Comparison of ENCODE assay signal across 16 mouse cellular contexts in the genomic region with DNA sequence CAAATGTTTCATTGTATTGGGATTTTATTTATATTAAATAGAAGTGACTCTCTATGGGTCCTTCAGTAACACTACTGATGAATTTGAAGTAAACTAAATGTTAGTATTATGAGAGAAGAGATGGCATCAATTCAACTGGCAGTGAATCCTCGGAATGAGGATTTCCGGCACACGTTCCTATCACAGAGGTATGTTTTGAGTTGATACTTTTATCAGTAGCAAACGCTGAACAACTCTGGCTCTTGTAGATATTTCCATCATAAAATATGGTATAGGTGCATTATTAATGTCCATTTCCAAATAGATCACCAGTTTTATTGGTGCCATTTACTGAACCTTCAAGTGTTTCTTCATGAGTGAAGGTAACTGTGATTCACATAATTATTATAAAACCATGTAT.
"Had no signal": no experiment of that assay in that cellular context is flagged by ENCODE, and none has a peak within 500 bp of the region (broad histone marks: within the 10 kb centered on the region; RNA-seq: fewer than 3 reads in every experiment).

No protein-coding gene starts in this region.

- H3K36me3 ChIP-seq: neural tube, embryonic 13.5 days; neural tube, embryonic 15.5 days; stomach, embryonic 15.5 days had no signal

- H3K27me3 ChIP-seq: neural tube, embryonic 13.5 days; neural tube, embryonic 15.5 days; stomach, embryonic 15.5 days had no signal

- H3K9me3 ChIP-seq: neural tube, embryonic 13.5 days; neural tube, embryonic 15.5 days; stomach, embryonic 15.5 days had no signal

- H3K27ac ChIP-seq: neural tube, embryonic 13.5 days; neural tube, embryonic 15.5 days; stomach, embryonic 15.5 days; stomach, postnatal 0 days had no signal

- H3K4me3 ChIP-seq: neural tube, embryonic 13.5 days; neural tube, embryonic 15.5 days; stomach, embryonic 15.5 days had no signal

- H3K9ac ChIP-seq: neural tube, embryonic 13.5 days; neural tube, embryonic 15.5 days; stomach, embryonic 15.5 days had no signal

- H3K4me1 ChIP-seq: neural tube, embryonic 13.5 days; neural tube, embryonic 15.5 days; stomach, embryonic 15.5 days had no signal

- DNase-seq: retina, postnatal 1 day; right cerebral cortex, adult 18-20 months; right cerebral cortex, postnatal 14 days; right cerebral cortex, postnatal 25 days; right cerebral cortex, postnatal 4 days; spleen, adult 18-20 months; thymus, adult 18-20 months; thymus, adult 2 months; thymus, postnatal 14 days; thymus, postnatal 25 days; thymus, postnatal 36 days; thymus, postnatal 4 days had no signal
